Mouse (Mus musculus): ENCODE data around the gene Slc30a1. TPM values are rescaled to one million over a fixed set of nuclear protein-coding genes. Genes with fewer than 3 reads are reported as not detected.

Slc30a1 gene
- polyA plus RNA-seq, 1 experiment from 2014 or later: 4.6 TPM

GRCm38 (mm10) chr1:191929897-191930524, 23.4 kb downstream of the Slc30a1 start:
- 68% methylated on average over 12 of the region's 12 CpGs for WGBS
- ATAC-seq (ENCODE audit: low FRiP score): no peak
- Histone ChIP-seq H3K4me1 (no peaks in the 10 kb centered on the region), H3K4me3 (no peak overlapping the region), H3K36me3 (no peaks in the 10 kb centered on the region), H3K27me3 (peaks cover 11% of the 10 kb centered on the region), H3K9ac (no peak overlapping the region), H3K9me3 (replicated peaks) (no peaks in the 10 kb centered on the region), H3K4me2 (replicated peaks) (no peak overlapping the region), H3K27ac (no peak overlapping the region)

GRCm38 (mm10) chr1:191930525-191931105, 24.0 kb downstream of the Slc30a1 start:
- Histone ChIP-seq H3K9me3 (replicated peaks) (no peaks in the 10 kb centered on the region), H3K4me2 (replicated peaks) (no peak overlapping the region), H3K9ac (no peak overlapping the region), H3K4me1 (no peaks in the 10 kb centered on the region), H3K36me3 (no peaks in the 10 kb centered on the region), H3K4me3 (no peak overlapping the region), H3K27me3 (peaks cover 11% of the 10 kb centered on the region), H3K27ac (no peak overlapping the region)
- ATAC-seq (ENCODE audit: low FRiP score): no peak
- WGBS: 84% methylated on average over 3 of the region's 3 CpGs

GRCm38 (mm10) chr1:191932286-191932985, 25.9 kb downstream of the Slc30a1 start:
- H3K9me3 ChIP-seq (replicated peaks): no peaks in the 10 kb centered on the region
- H3K27ac ChIP-seq: no peak overlapping the region
- no peak overlapping the region for H3K9ac ChIP-seq

GRCm38 (mm10) chr1:191932986-191933632, 26.5 kb downstream of the Slc30a1 start:
- 83% methylated on average over 4 of the region's 4 CpGs for WGBS
- Histone ChIP-seq H3K9me3 (replicated peaks) (no peaks in the 10 kb centered on the region), H3K4me2 (replicated peaks) (no peak overlapping the region), H3K4me3 (no peak overlapping the region), H3K27me3 (peaks cover 11% of the 10 kb centered on the region), H3K36me3 (no peaks in the 10 kb centered on the region), H3K4me1 (no peaks in the 10 kb centered on the region), H3K27ac (no peak overlapping the region), H3K9ac (no peak overlapping the region)
- ATAC-seq (ENCODE audit: low FRiP score): no peak

More at GRCm38 (mm10) chr1:191932286-191932985, 25.9 kb downstream of the Slc30a1 start:
- H3K4me3 ChIP-seq: no peak overlapping the region
- peaks cover 11% of the 10 kb centered on the region for H3K27me3 ChIP-seq
- H3K4me2 ChIP-seq (replicated peaks): no peak overlapping the region
- H3K36me3 ChIP-seq: no peaks in the 10 kb centered on the region
- no peak for ATAC-seq (ENCODE audit: low FRiP score)
- no peaks in the 10 kb centered on the region for H3K4me1 ChIP-seq
- WGBS: 66% methylated on average over 8 of the region's 8 CpGs

- 84% methylated on average over 6 of the region's 6 CpGs for WGBS
- no peak for ATAC-seq (ENCODE audit: low FRiP score)
- Histone ChIP-seq H3K36me3 (no peaks in the 10 kb centered on the region), H3K4me1 (no peaks in the 10 kb centered on the region), H3K4me2 (replicated peaks) (no peak overlapping the region), H3K4me3 (no peak overlapping the region), H3K27me3 (no peaks in the 10 kb centered on the region), H3K9me3 (replicated peaks) (no peaks in the 10 kb centered on the region), H3K9ac (no peak overlapping the region), H3K27ac (no peak overlapping the region)
Observed at GRCm38 (mm10) chr1:191943638-191944037, 37.1 kb downstream of the Slc30a1 start.

GRCm38 (mm10) chr1:191945341-191945740, 38.8 kb downstream of the Slc30a1 start:
- Histone ChIP-seq H3K4me3 (no peak overlapping the region), H3K27ac (no peak overlapping the region), H3K4me1 (no peaks in the 10 kb centered on the region), H3K4me2 (replicated peaks) (no peak overlapping the region), H3K9ac (no peak overlapping the region), H3K27me3 (no peaks in the 10 kb centered on the region), H3K9me3 (replicated peaks) (no peaks in the 10 kb centered on the region), H3K36me3 (no peaks in the 10 kb centered on the region)
- 92% methylated on average over 8 of the region's 8 CpGs for WGBS
- ATAC-seq (ENCODE audit: low FRiP score): no peak

GRCm38 (mm10) chr1:191945756-191946155, 39.2 kb downstream of the Slc30a1 start:
- Histone ChIP-seq H3K4me1 (no peaks in the 10 kb centered on the region), H3K9me3 (replicated peaks) (no peaks in the 10 kb centered on the region), H3K27me3 (no peaks in the 10 kb centered on the region), H3K4me3 (no peak overlapping the region), H3K4me2 (replicated peaks) (no peak overlapping the region), H3K9ac (no peak overlapping the region), H3K27ac (no peak overlapping the region), H3K36me3 (no peaks in the 10 kb centered on the region)
- 81% methylated on average over 5 of the region's 5 CpGs for whole genome bisulfite sequencing
- no peak for ATAC-seq (ENCODE audit: low FRiP score)

GRCm38 (mm10) chr1:191946261-191946660, 39.7 kb downstream of the Slc30a1 start:
- no peak overlapping the region for H3K9ac ChIP-seq
- no peaks in the 10 kb centered on the region for H3K9me3 ChIP-seq (replicated peaks)
- no peak overlapping the region for H3K4me2 ChIP-seq (replicated peaks)
- H3K27ac ChIP-seq: no peak overlapping the region
- H3K4me3 ChIP-seq: no peak overlapping the region
- no peaks in the 10 kb centered on the region for H3K36me3 ChIP-seq
- H3K27me3 ChIP-seq: no peaks in the 10 kb centered on the region
- no peak for ATAC-seq (ENCODE audit: low FRiP score)
- 73% methylated on average over 7 of the region's 7 CpGs for WGBS
- no peaks in the 10 kb centered on the region for H3K4me1 ChIP-seq

GRCm38 (mm10) chr1:191946835-191947234, 40.3 kb downstream of the Slc30a1 start:
- Histone ChIP-seq H3K27ac (no peak overlapping the region), H3K4me1 (no peaks in the 10 kb centered on the region), H3K36me3 (no peaks in the 10 kb centered on the region), H3K9me3 (replicated peaks) (no peaks in the 10 kb centered on the region), H3K4me3 (no peak overlapping the region), H3K27me3 (no peaks in the 10 kb centered on the region), H3K4me2 (replicated peaks) (no peak overlapping the region), H3K9ac (no peak overlapping the region)
- 87% methylated on average over 2 of the region's 2 CpGs for WGBS
- no peak for ATAC-seq (ENCODE audit: low FRiP score)

- Histone ChIP-seq H3K9me3 (replicated peaks) (no peaks in the 10 kb centered on the region), H3K4me3 (no peak overlapping the region), H3K36me3 (no peaks in the 10 kb centered on the region), H3K27me3 (no peaks in the 10 kb centered on the region), H3K4me2 (replicated peaks) (no peak overlapping the region), H3K27ac (no peak overlapping the region), H3K4me1 (no peaks in the 10 kb centered on the region), H3K9ac (no peak overlapping the region)
- 77% methylated on average over 8 of the region's 8 CpGs for WGBS
- no peak for ATAC-seq (ENCODE audit: low FRiP score)
Observed at GRCm38 (mm10) chr1:191947796-191948195, 41.2 kb downstream of the Slc30a1 start.

- H3K9ac ChIP-seq: no peak overlapping the region
- no peak overlapping the region for H3K27ac ChIP-seq
- H3K27me3 ChIP-seq: no peaks in the 10 kb centered on the region
- H3K4me2 ChIP-seq (replicated peaks): no peak overlapping the region
- 81% methylated on average over 8 of the region's 8 CpGs for WGBS
- H3K4me1 ChIP-seq: no peaks in the 10 kb centered on the region
- no peaks in the 10 kb centered on the region for H3K36me3 ChIP-seq
- no peak for ATAC-seq (ENCODE audit: low FRiP score)
- no peak overlapping the region for H3K4me3 ChIP-seq
- no peaks in the 10 kb centered on the region for H3K9me3 ChIP-seq (replicated peaks)
Observed at GRCm38 (mm10) chr1:191948600-191948999, 42.0 kb downstream of the Slc30a1 start.

GRCm38 (mm10) chr1:191950611-191951010, 44.0 kb downstream of the Slc30a1 start:
- WGBS: 65% methylated on average over 2 of the region's 2 CpGs
- Histone ChIP-seq H3K4me2 (replicated peaks) (no peak overlapping the region), H3K4me1 (no peaks in the 10 kb centered on the region), H3K27me3 (no peaks in the 10 kb centered on the region), H3K36me3 (no peaks in the 10 kb centered on the region), H3K9ac (no peak overlapping the region), H3K9me3 (replicated peaks) (no peaks in the 10 kb centered on the region), H3K4me3 (no peak overlapping the region), H3K27ac (no peak overlapping the region)
- ATAC-seq (ENCODE audit: low FRiP score): no peak
